Mouse (Mus musculus): ENCODE measurements around the gene Ift20.

DNA sequence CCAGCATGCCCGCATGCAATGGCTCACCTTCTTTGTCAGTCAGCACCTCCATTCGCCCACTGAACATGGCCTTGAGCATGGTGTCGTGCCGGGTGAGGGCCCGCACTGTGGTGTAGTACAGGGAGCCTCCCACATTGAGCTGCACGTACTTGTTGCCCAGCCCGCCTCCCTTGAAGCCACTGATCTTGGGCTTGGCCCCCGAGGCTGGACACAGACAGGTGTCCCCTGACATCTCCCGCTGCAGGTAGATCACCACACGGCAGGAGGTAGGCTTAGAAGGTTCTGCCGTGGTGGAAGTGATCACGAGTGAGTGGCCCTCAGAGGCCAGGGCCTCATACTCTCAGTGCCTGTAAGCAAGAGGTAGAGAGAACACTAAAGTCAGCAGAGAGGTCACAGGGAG is 6.2 kb upstream of the Ift20 start:
- TF ChIP-seq CTCF (IDR thresholded peaks at IDR 0.05; ENCODE audit: extremely low read depth, insufficient read length, insufficient replicate concordance, low read depth, low read length) (no peak), POLR2A (IDR thresholded peaks at IDR 0.05; ENCODE audit: low read depth, low read length) (no peak)
